Mouse (Mus musculus) heart, adult 11 months (tissue): ENCODE measurements around the gene Gm5134.

Experiments
- DNase-seq: peaks from one replicate; pipeline ENCODE4 v3.0.0; 2022

The Gm5134 gene

DNA sequence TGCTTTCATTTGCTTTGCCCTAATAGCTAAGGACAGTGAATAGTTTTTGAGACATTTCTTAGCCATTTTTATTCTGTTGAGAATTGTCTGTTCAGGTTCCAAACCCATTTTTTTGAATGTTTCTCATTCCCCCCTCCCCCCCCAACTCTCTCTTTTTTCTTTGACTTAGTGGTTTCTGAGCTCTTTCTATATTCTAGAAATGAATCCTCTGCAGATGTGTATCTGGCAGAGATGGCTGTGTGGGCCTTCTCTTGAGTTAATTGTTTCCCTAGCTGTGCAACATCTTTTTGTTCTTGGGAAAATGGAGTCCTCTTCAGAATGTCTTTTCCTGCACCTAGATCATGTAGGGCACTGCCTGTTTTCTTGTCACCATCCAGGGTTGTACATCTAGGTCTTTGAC, 81.0 kb downstream of the Gm5134 start:
- no peak for DNase-seq

DNA sequence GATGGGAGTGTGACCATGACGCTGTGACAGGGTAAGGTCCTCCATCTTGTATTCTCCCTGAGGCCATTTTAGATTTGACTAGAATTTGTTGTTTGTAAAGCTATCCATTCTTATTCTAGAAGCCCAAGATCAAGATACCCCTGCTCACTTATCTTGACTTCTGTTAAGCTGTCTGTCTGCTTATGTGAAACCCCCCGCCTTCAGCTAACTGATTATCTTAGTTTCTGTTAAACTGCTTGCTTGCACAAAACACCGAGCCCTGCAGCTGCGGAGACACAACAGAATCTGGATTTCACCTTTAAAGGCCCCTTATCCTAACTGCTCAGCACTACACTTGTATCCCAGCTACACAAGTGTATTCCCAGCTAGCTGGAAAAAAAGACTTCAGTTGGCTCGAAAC, 82.6 kb downstream of the Gm5134 start:
- no peak for DNase-seq

DNA sequence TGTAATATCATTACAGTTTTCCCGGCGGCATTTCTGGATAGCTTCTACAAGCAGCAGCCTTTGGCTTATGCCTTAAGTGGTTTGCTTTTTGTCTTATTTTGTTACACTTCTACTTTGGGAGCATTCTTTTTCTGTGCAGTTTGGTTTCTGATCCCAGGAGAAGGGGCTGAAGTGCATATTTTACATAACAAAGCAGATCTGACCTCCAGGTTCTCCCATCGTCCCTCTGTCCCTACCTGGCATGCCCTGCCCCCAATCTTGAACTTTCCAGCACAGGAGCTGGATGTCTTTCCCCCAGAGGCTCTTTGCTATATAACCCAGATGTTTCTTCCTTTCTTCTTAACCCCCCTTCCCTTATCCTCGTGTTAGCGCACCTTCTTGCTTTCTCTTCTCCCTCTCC, 91.0 kb downstream of the Gm5134 start:
- DNase-seq, result no peak

DNA sequence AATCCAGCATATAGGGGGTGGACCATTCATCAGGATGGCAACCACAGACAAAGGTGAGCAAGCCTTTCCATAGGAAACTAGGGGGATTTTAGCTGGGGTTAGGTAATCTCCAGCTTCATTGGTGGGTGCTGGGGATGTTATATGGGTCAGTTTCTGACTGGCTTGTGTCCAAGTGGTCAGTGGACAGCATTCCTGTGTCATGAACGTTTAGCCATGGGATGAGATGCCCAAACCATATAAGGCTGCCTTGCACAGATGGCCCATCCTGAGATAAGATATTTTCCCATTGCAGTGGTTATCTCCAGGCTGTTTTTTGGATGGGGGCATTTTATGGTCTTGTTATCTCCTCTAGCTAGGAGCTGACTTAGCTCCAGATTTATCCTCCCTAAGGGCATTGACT, 92.4 kb downstream of the Gm5134 start:
- DNase-seq, result no peak

GRCm38 (mm10) chr10:76047182-76047869, 93.0 kb downstream of the Gm5134 start:
- DNase-seq, result no peak

DNA sequence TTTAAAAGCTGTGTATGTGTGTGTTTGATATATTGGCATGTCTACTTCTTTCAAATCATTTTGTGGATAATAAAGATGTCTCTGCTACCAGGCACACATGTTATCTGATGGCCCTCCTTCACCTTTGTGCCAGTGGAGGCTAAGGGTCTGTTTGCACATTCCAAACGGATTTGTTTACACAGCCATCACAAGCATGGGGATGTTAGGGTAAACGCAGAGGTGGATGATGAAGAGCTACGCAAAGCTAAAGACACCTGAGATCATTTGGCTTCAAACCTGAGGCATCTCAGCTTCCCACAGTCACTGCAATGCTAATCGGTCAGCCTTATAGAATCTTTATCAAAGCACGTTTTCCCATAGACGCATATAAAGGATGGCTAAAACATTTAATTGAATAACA, 94.7 kb downstream of the Gm5134 start:
- DNase-seq, result no peak

GRCm38 (mm10) chr10:76051860-76052259, 97.5 kb downstream of the Gm5134 start:
- DNase-seq, result no peak
